Mouse (Mus musculus): ENCODE measurements around the gene Clba1. TPM values are rescaled to one million over a fixed set of nuclear protein-coding genes. Genes with fewer than 3 reads are reported as not detected.

Gene Clba1
- polyA plus RNA-seq, 1 experiment = 19.1 TPM

- no peaks in the 10 kb centered on the region for H3K36me3 ChIP-seq (ENCODE audit: control insufficient read depth, insufficient read depth, low read length)
- DNase-seq = no peak
- WGBS = 59% methylated on average over 8 of the region's 8 CpGs
- no peak overlapping the region for H3K27ac ChIP-seq (ENCODE audit: insufficient read depth, low read depth, low read length)
- TF ChIP-seq CTCF (conservative IDR thresholded peaks at IDR 0.05; ENCODE audit: insufficient read depth, insufficient read length, low read depth, low read length) = no peak
- TF ChIP-seq POLR2A (IDR thresholded peaks at IDR 0.05; ENCODE audit: low read depth, low read length) = no peak
- no peaks in the 10 kb centered on the region for H3K4me1 ChIP-seq (ENCODE audit: control insufficient read depth, insufficient read depth, low read length)
- H3K4me3 ChIP-seq (ENCODE audit: insufficient read depth, low read depth, low read length) = no peak overlapping the region; the same call in 1 of the 2 replicates
- H3K27me3 ChIP-seq (replicated peaks; ENCODE audit: control insufficient read depth, insufficient read depth, low read length) = no peaks in the 10 kb centered on the region
Observed at GRCm38 (mm10) chr12:112859930-112860329, 51.2 kb downstream of the Clba1 start.

- H3K4me3 ChIP-seq (ENCODE audit: insufficient read depth, low read depth, low read length) = no peak overlapping the region
- H3K36me3 ChIP-seq (ENCODE audit: control insufficient read depth, insufficient read depth, low read length) = no peaks in the 10 kb centered on the region
- no peak for DNase-seq
- H3K4me1 ChIP-seq (ENCODE audit: control insufficient read depth, insufficient read depth, low read length) = no peaks in the 10 kb centered on the region
- no peak for TF ChIP-seq CTCF (conservative IDR thresholded peaks at IDR 0.05; ENCODE audit: insufficient read depth, insufficient read length, low read depth, low read length)
- 76% methylated on average over 7 of the region's 7 CpGs for WGBS
- no peaks in the 10 kb centered on the region for H3K27me3 ChIP-seq (replicated peaks; ENCODE audit: control insufficient read depth, insufficient read depth, low read length)
- no peak overlapping the region for H3K27ac ChIP-seq (ENCODE audit: insufficient read depth, low read depth, low read length)
Observed at GRCm38 (mm10) chr12:112860765-112861164, 52.0 kb downstream of the Clba1 start.

- no peak overlapping the region for H3K4me3 ChIP-seq (ENCODE audit: insufficient read depth, low read depth, low read length)
- H3K36me3 ChIP-seq (ENCODE audit: control insufficient read depth, insufficient read depth, low read length) = no peaks in the 10 kb centered on the region
- H3K27ac ChIP-seq (ENCODE audit: insufficient read depth, low read depth, low read length) = no peak overlapping the region
- DNase-seq = no peak
- 57% methylated on average over 9 of the region's 9 CpGs for WGBS
- no peaks in the 10 kb centered on the region for H3K27me3 ChIP-seq (replicated peaks; ENCODE audit: control insufficient read depth, insufficient read depth, low read length)
- H3K4me1 ChIP-seq (ENCODE audit: control insufficient read depth, insufficient read depth, low read length) = no peaks in the 10 kb centered on the region
- TF ChIP-seq CTCF (conservative IDR thresholded peaks at IDR 0.05; ENCODE audit: insufficient read depth, insufficient read length, low read depth, low read length) (no peak), POLR2A (IDR thresholded peaks at IDR 0.05; ENCODE audit: low read depth, low read length) (no peak)
Observed at GRCm38 (mm10) chr12:112861911-112862321, 53.2 kb downstream of the Clba1 start.

GRCm38 (mm10) chr12:112864804-112865203, 56.1 kb downstream of the Clba1 start:
- TF ChIP-seq POLR2A (IDR thresholded peaks at IDR 0.05; ENCODE audit: low read depth, low read length) = no peak
- TF ChIP-seq CTCF (conservative IDR thresholded peaks at IDR 0.05; ENCODE audit: insufficient read depth, insufficient read length, low read depth, low read length) = no peak
- no peaks in the 10 kb centered on the region for H3K4me1 ChIP-seq (ENCODE audit: control insufficient read depth, insufficient read depth, low read length)
- no peak overlapping the region for H3K4me3 ChIP-seq (ENCODE audit: insufficient read depth, low read depth, low read length)
- WGBS = 78% methylated on average over 7 of the region's 7 CpGs
- H3K27ac ChIP-seq (ENCODE audit: insufficient read depth, low read depth, low read length) = no peak overlapping the region
- H3K36me3 ChIP-seq (ENCODE audit: control insufficient read depth, insufficient read depth, low read length) = no peaks in the 10 kb centered on the region
- H3K27me3 ChIP-seq (replicated peaks; ENCODE audit: control insufficient read depth, insufficient read depth, low read length) = no peaks in the 10 kb centered on the region
- no peak for DNase-seq

Other genes with a start within 250 kb of the Clba1 start
- gene Inf2, start 220.2 kb upstream of the Clba1 start, polyA plus RNA-seq (2012; rRNA removed) = 8.9 and 9.6 TPM in 2 replicates
- 8.1 and 10.4 TPM in 2 replicates for gene Adssl1, start 188.9 kb upstream of the Clba1 start, polyA plus RNA-seq (2012; rRNA removed)
- 27.7 and 27.8 TPM in 2 replicates for gene Siva1, start 164.3 kb upstream of the Clba1 start, polyA plus RNA-seq (2012; rRNA removed)
- gene Akt1, start 134.1 kb upstream of the Clba1 start, polyA plus RNA-seq (2012; rRNA removed) = 85.3 and 90.6 TPM in 2 replicates
- gene Zbtb42, start 130.1 kb upstream of the Clba1 start, polyA plus RNA-seq (2012; rRNA removed) = 10.7 and 12.1 TPM in 2 replicates
- gene Cep170b, start 88.5 kb upstream of the Clba1 start, polyA plus RNA-seq (2012; rRNA removed) = 63.4 and 75.3 TPM in 2 replicates
- gene Pld4, start 48.3 kb upstream of the Clba1 start, polyA plus RNA-seq (2012; rRNA removed) = 19.6 and 23.7 TPM in 2 replicates
- 0.70 and 0.99 TPM in 2 replicates for gene Ahnak2, start 6.3 kb upstream of the Clba1 start, polyA plus RNA-seq (2012; rRNA removed)
- gene Cdca4, start 20.5 kb downstream of the Clba1 start, polyA plus RNA-seq (2012; rRNA removed) = 10.3 and 10.6 TPM in 2 replicates
- 1.7 and 4.6 TPM in 2 replicates for gene Gpr132, start 59.3 kb downstream of the Clba1 start, polyA plus RNA-seq (2012; rRNA removed)
- gene Jag2, start 120.8 kb downstream of the Clba1 start, polyA plus RNA-seq (2012; rRNA removed) = 10.1 and 10.6 TPM in 2 replicates
- 66.1 and 73.0 TPM in 2 replicates for gene Nudt14, start 133.2 kb downstream of the Clba1 start, polyA plus RNA-seq (2012; rRNA removed)
- gene Btbd6, start 167.5 kb downstream of the Clba1 start, polyA plus RNA-seq (2012; rRNA removed) = 31.8 and 45.2 TPM in 2 replicates
- gene Brf1, start 191.8 kb downstream of the Clba1 start, polyA plus RNA-seq (2012; rRNA removed) = 44.8 and 53.0 TPM in 2 replicates
- 42.4 and 47.8 TPM in 2 replicates for gene Pacs2, start 205.6 kb downstream of the Clba1 start, polyA plus RNA-seq (2012; rRNA removed)